Mouse (Mus musculus) lung, adult 2 months (tissue): ENCODE results near the gene Dcst2.

Experiments used
- CTCF ChIP-seq: fragments of 200-500 bp; IDR thresholded peaks from 2 replicates; pipeline ENCODE4 v1.5.1; 2011; ENCODE audit warnings: mild to moderate bottlenecking, low read length, control low read depth; ENCODE audit not compliant: insufficient read depth
- POLR2A ChIP-seq: fragments of 200-500 bp; IDR thresholded peaks from 2 replicates; pipeline ENCODE4 v1.6.1; 2011; ENCODE audit warnings: low read depth, mild to moderate bottlenecking, control low read depth, low read length, borderline replicate concordance; ENCODE audit errors: extremely low read depth

- TF ChIP-seq POLR2A: no peak
- no peak for TF ChIP-seq CTCF
Observed at GRCm38 (mm10) chr3:89388901-89389740, 27.3 kb downstream of the Dcst2 start.
